Mouse (Mus musculus) heart, adult 2 months (tissue): Measurements from ENCODE around the gene Cmya5.

Experiments used
- CTCF ChIP-seq: fragments of 200-600 bp; IDR thresholded peaks from 2 replicates; pipeline ENCODE4 v1.8.1; 2022; ENCODE audit warnings: antibody characterized with exemption, mild to moderate bottlenecking, moderate library complexity
- EP300 ChIP-seq: fragments of 200-500 bp; IDR thresholded peaks from 2 replicates; pipeline ENCODE4 v1.6.1; 2011; ENCODE audit warnings: low read depth, low read length, control low read depth; ENCODE audit not compliant: insufficient read depth
- POLR2A ChIP-seq: fragments of 200-500 bp; IDR thresholded peaks from 2 replicates; pipeline ENCODE4 v1.6.1; 2011; ENCODE audit warnings: mild to moderate bottlenecking, low read depth, low read length, control low read depth; ENCODE audit not compliant: insufficient read depth

DNA sequence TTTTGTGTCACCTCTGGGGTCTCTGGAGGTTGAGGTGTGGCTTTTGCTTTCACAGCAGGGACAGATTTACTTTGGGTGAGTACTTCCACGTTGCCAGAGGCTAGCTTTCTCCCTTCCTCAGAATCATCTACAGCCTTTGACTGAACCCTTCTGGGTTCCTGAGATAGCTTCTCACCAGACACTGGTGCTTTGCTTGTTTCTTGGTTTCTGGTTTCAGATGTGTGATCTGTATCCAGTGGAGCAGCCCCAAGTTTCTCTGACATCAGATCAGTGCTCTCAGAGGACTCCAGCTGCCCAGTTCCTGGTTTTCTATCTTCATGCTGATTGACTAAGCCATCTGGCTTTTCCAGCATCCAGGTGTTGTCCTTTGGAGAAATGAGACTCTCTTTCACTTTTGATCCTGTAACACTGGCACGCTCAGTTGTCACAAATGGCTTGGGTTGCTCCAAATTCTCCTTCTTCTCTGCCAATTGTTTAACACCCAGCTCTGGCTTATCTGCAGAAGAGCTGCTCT lies 51.6 kb downstream of the Cmya5 start:
- TF ChIP-seq CTCF (no peak), POLR2A (no peak), EP300 (no peak)
